Mouse (Mus musculus) mature B cell (primary cell): Measurements from ENCODE around the gene Chchd2.
"Not testable (repeated sequence)": the region's sequence is repeated elsewhere in the genome, so short reads cannot be mapped to it uniquely, and the experiment has no call there.

Source experiments
- in situ Hi-C: fragments of 300-500 bp; cut with MboI; formaldehyde crosslinking; loops from 2 replicates; pipeline ENCODE4 v1.14.3; 2019

The Chchd2 gene

GRCm38 (mm10) chr5:129886911-129887636 lies at the start of gene Chchd2:
TSS of gene Chchd2 (minus strand) at chr5:129887470.
- in situ Hi-C loops: no loop called here

- in situ Hi-C loops: no loop called here
Observed at GRCm38 (mm10) chr5:129936941-129937340, 49.7 kb upstream of the Chchd2 start.

GRCm38 (mm10) chr5:129929924-129930855 lies 42.9 kb upstream of the Chchd2 start:
- in situ Hi-C loops: no loop called here

GRCm38 (mm10) chr5:129925933-129926332 lies 38.7 kb upstream of the Chchd2 start:
- in situ Hi-C loops: no loop called here

- in situ Hi-C loops: no loop called here
Observed at GRCm38 (mm10) chr5:129924820-129925452, 37.7 kb upstream of the Chchd2 start.

- in situ Hi-C loops: no loop called here
Observed at GRCm38 (mm10) chr5:129921972-129922371, 34.7 kb upstream of the Chchd2 start.

GRCm38 (mm10) chr5:129919320-129919719 lies 32.0 kb upstream of the Chchd2 start:
- in situ Hi-C loops: no loop called here

- in situ Hi-C loops: no loop called here
Observed at GRCm38 (mm10) chr5:129918752-129919151, 31.5 kb upstream of the Chchd2 start.

GRCm38 (mm10) chr5:129918065-129918651 lies 30.9 kb upstream of the Chchd2 start:
- in situ Hi-C loops: no loop called here

GRCm38 (mm10) chr5:129915491-129915890 lies 28.2 kb upstream of the Chchd2 start:
- in situ Hi-C loops: not testable (repeated sequence)

GRCm38 (mm10) chr5:129914024-129914423 lies 26.8 kb upstream of the Chchd2 start:
- in situ Hi-C loops: no loop called here

GRCm38 (mm10) chr5:129909591-129909990 lies 22.3 kb upstream of the Chchd2 start:
- in situ Hi-C loops: no loop called here

GRCm38 (mm10) chr5:129909147-129909546 lies 21.9 kb upstream of the Chchd2 start:
- in situ Hi-C loops: no loop called here

- in situ Hi-C loops: no loop called here
Observed at GRCm38 (mm10) chr5:129908242-129908965, 21.1 kb upstream of the Chchd2 start, which contains the start of gene Nupr1l. TSS of gene Nupr1l (plus strand) at chr5:129908540.

- in situ Hi-C loops: no loop called here
Observed at GRCm38 (mm10) chr5:129907775-129908174, 20.5 kb upstream of the Chchd2 start.

- in situ Hi-C loops: no loop called here
Observed at GRCm38 (mm10) chr5:129898449-129898848, 11.2 kb upstream of the Chchd2 start, which contains the start of gene Phkg1. TSS of gene Phkg1 (minus strand) at chr5:129898549.

- in situ Hi-C loops: no loop called here
Observed at GRCm38 (mm10) chr5:129895198-129896088, 8.2 kb upstream of the Chchd2 start, which contains the start of gene Zbed5. TSS of gene Zbed5 (plus strand) at chr5:129895723.

- in situ Hi-C loops: not testable (repeated sequence)
Observed at GRCm38 (mm10) chr5:129890390-129890789, 3.1 kb upstream of the Chchd2 start.

- in situ Hi-C loops: no loop called here
Observed at GRCm38 (mm10) chr5:129886271-129886670, 999 bp downstream of the Chchd2 start.

- in situ Hi-C loops: no loop called here
Observed at GRCm38 (mm10) chr5:129879888-129880287, 7.4 kb downstream of the Chchd2 start.
